Mouse (Mus musculus): ENCODE results near the gene Camk1d.

The Camk1d gene

DNA sequence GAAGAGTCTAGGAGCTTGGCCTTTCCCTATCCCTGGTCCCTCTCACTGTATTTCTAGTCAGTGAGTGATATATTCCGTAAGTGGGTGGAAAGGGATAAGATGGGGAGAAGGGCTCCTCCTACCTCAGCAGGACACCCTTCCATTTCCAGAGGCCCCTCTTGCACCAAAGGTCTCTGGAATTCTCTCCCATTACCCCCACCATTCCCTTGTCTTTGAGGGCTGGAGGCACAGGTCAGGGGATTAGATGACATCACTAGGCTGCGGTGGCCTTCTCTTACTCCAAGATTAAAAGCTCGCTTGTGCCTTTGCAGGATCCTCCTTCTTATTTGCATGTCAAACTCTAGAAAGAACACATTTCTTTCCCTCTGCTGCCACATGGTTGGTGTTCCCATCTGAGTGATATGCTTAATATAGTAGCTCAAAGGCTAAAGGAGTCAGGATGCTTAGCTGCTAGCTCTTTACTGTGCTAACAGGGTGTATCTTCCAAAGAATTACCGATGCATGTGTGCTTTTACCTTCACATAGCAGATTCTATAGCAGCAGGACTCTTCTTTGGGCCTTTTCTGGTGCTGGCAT lies 244.9 kb downstream of the Camk1d start:
- DNase-seq (ENCODE audit: low spot score) = no peak

DNA sequence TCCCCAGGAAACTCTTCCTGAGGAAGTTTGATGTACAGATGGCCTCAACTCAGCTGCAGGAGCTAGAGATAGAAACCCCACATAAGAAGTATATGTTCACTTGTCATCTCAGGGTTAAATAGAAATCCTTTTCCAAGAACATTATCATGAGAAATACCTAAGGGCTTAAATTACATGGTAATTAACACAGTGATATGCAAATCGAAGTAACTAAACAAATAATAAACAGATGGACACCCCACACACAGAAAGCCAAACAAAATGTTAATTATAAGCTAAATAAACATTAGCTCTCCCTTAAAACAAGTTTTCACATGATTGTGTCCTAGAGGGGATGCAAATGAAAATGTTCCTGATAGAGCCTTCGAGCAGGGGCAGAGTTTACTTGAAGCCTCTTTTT lies 246.8 kb downstream of the Camk1d start:
- DNase-seq (ENCODE audit: low spot score) = no peak

GRCm38 (mm10) chr2:5458671-5459235 lies 255.6 kb downstream of the Camk1d start:
- DNase-seq (ENCODE audit: low spot score) = no peak

- DNase-seq (ENCODE audit: low spot score) = no peak
Observed at GRCm38 (mm10) chr2:5458075-5458494, 256.2 kb downstream of the Camk1d start.

- no peak for DNase-seq (ENCODE audit: low spot score)
Observed at GRCm38 (mm10) chr2:5456108-5456507, 258.2 kb downstream of the Camk1d start.

DNA sequence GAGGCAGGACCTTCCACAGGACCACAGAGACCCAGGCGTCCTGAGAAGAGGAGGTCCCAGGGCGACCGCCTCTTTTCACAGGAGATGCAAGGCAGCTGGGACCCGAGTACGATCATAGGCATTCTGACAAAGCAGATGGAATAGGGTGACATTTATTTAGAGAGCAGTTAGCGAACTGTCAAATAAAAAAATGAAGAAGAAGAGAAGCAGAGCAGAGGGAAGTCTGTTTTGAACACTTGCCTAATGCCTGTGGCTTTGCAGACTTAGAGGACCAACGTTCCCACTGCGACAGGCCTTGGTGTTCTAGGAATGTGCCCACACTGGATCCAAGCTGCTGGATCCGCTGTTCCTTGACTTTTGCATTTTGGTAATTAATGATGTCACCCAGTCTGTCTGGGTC lies 259.5 kb downstream of the Camk1d start:
- no peak for DNase-seq (ENCODE audit: low spot score)

GRCm38 (mm10) chr2:5451654-5452053 lies 262.7 kb downstream of the Camk1d start:
- no peak for DNase-seq (ENCODE audit: low spot score)

GRCm38 (mm10) chr2:5445357-5445756 lies 269.0 kb downstream of the Camk1d start:
- DNase-seq (ENCODE audit: low spot score) = no peak

DNA sequence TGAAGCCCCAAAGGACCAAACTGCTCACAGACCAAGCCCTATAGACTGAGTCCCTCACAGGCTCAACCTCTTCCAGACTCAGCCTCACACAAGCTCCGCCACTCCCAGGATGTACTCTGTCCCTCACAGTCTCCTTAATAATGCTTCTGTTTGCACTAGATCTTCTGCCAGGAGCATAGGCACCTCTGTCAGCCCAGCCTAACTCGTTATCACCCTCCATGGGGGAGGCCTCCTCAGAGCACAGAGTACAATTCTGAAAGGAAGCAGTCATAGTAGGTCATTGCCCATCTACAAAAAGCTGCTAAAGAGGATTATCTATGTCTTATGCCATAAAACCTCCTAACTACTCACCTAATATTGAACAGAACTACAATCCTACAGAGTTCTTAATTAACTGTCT lies 276.6 kb downstream of the Camk1d start:
- DNase-seq (ENCODE audit: low spot score) = no peak

DNA sequence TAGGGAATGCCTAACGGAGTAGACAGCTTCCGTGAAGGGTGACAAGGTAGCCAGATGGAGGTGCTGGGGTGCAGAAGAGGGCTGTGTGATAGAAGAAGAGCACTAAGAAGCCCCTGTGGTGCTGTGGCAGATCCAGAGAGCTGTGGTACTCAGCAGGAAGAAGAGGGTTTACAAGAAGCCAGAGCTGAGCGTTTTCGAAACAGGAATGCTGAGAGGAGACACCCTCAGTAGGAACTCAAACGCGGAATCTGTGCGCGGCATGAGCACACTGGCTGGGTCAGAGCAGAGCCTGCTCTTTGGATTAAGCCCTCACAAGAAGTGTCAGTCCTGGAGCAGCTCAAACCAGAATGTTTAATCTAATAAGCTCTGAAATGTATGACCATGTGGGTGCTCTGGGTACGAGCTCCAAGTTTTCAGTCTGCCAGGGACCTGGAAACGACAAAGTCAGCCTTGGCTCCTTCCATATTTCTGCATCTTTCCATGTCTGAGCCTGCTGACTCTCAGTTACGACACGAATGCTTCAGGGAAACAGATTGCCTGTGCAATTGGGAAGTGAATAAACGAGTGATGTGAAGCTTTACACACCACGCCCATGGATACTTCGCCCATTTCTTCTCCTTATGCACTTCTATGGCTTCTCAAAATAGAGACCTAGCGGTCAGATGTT lies 278.6 kb downstream of the Camk1d start:
- DNase-seq (ENCODE audit: low spot score) = no peak

GRCm38 (mm10) chr2:5431309-5431708 lies 283.0 kb downstream of the Camk1d start:
- DNase-seq (ENCODE audit: low spot score) = peak; percentile 9

- no peak for DNase-seq (ENCODE audit: low spot score)
Observed at GRCm38 (mm10) chr2:5429921-5430320, 284.4 kb downstream of the Camk1d start.

DNA sequence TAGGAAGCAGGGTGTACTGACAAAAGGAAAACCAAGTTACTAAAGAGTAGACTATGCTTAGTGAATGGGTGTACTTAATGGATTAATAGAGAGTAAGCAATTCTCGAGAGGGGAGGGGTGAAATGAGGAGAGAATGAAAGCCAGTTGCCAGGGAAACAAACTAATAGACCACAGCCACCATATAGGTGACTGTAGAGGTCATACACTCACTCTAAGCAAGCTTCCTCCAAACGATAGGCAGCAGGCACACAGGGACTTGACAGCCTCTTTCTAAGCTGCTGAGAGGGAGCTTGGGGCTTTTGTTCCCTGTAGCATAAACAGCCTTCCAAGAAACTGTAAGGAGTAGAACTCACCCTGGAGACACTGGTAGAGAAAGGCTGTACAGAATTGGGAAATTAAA lies 288.2 kb downstream of the Camk1d start:
- no peak for DNase-seq (ENCODE audit: low spot score)

DNA sequence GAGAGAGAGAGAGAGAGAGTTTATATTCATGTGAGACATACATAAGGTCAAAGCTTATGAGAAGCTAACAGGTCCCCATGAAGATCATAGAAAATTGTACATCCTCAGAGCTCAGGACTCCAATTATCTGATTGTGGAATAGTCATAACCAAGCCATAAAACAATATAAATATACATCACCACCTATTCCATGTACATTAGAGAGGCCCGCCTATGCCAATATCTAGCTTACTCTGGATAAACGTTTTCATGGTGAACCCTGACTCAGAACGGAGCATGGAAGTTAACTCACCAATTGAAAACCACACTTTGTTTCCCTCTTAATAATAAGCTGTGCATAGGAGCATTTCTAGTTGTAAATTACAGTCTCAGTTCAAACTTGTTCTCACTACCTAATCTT lies 288.7 kb downstream of the Camk1d start:
- no peak for DNase-seq (ENCODE audit: low spot score)

GRCm38 (mm10) chr2:5420621-5421196 lies 293.6 kb downstream of the Camk1d start:
- DNase-seq (ENCODE audit: low spot score) = no peak

GRCm38 (mm10) chr2:5418802-5419201 lies 295.5 kb downstream of the Camk1d start:
- no peak for DNase-seq (ENCODE audit: low spot score)

GRCm38 (mm10) chr2:5417158-5418032 lies 296.9 kb downstream of the Camk1d start:
- DNase-seq (ENCODE audit: low spot score) = no peak

DNA sequence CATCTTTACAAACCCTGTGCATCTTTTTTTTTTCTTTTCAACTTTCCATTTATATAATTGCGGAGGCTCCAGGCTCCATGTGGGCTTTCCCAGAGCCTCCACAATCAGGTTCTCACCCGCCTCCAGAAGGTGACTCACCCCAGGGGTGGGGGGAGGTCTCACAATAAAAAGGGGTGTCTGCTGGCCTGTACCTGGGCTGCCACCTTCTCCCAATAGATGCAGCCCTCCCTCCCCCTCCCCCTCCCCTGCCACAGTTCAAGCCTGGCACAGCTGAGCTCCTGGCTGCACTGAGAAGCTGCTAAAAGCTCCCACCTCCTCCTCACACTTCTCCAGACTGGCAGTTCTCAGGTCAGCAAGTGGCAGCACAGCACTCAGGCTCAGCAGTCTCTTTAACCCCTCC lies 302.5 kb downstream of the Camk1d start:
- DNase-seq (ENCODE audit: low spot score) = no peak

DNA sequence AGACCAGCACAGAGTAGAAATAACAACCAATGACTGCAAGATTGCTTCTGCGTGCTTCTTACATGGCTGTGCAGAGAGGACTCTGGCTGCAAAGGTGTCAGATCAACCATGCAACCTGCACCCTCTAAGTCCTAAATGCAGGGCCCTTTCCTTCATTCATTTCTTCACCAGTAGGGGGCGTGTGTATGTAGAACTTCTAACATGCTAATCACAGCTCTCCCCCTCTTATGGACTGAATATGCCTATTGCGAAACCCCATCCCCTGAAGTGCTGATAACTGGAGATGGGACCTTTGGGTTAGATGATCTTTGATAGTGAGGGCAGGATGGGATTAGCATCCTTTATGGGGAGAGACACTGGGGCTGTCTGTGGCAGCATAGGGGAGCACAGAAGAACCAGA lies 310.5 kb downstream of the Camk1d start:
- DNase-seq (ENCODE audit: low spot score) = no peak

- no peak for DNase-seq (ENCODE audit: low spot score)
Observed at GRCm38 (mm10) chr2:5402036-5402435, 312.3 kb downstream of the Camk1d start.

- no peak for DNase-seq (ENCODE audit: low spot score)
Observed at GRCm38 (mm10) chr2:5398505-5398904, 315.8 kb downstream of the Camk1d start.

GRCm38 (mm10) chr2:5398043-5398442 lies 316.3 kb downstream of the Camk1d start:
- no peak for DNase-seq (ENCODE audit: low spot score)

Data from spleen, adult 12 weeks (tissue).